Mouse (Mus musculus): ENCODE measurements at regions not wholly inside any gene's neighbourhood (a gene's known extent, or its start where the extent isn't known, plus 50 kb on each side); places are given as distances from the start of the nearest gene placed in this dataset.

- Histone ChIP-seq H3K9ac (ENCODE audit: low read length) (no peak overlapping the region), H3K36me3 (ENCODE audit: control insufficient read depth, insufficient read depth) (no peaks in the 10 kb centered on the region), H3K4me2 (ENCODE audit: low read depth, low read length) (no peak overlapping the region), H3K4me3 (ENCODE audit: low read length) (no peak overlapping the region), H3K9me3 (replicated peaks; ENCODE audit: control insufficient read depth, low read length) (no peaks in the 10 kb centered on the region), H3K27ac (ENCODE audit: low read length) (no peak overlapping the region), H3K4me1 (ENCODE audit: control insufficient read depth, insufficient read depth, low read length) (no peaks in the 10 kb centered on the region), H3K27me3 (ENCODE audit: control insufficient read depth, insufficient read depth, low read length) (no peaks in the 10 kb centered on the region)
- 43% methylated on average over 3 of the region's 3 CpGs for WGBS
- ATAC-seq (replicated peaks; ENCODE audit: extremely low read depth, insufficient read depth, low FRiP score) = no peak
Measured at GRCm38 (mm10) chr4:89082838-89083237, 54.1 kb upstream of the Mtap start.

GRCm38 (mm10) chr4:89078485-89078884, 58.4 kb upstream of the Mtap start:
- WGBS = 87% methylated on average over 9 of the region's 9 CpGs

GRCm38 (mm10) chr4:89074705-89075104, 62.2 kb upstream of the Mtap start:
- WGBS = 60% methylated on average over 4 of the region's 4 CpGs
- H3K9me3 ChIP-seq (replicated peaks; ENCODE audit: control insufficient read depth, low read length) = no peaks in the 10 kb centered on the region
- no peak for ATAC-seq (replicated peaks; ENCODE audit: extremely low read depth, insufficient read depth, low FRiP score)
- H3K4me3 ChIP-seq (ENCODE audit: low read length) = no peak overlapping the region
- H3K4me2 ChIP-seq (ENCODE audit: low read depth, low read length) = no peak overlapping the region
- no peak overlapping the region for H3K27ac ChIP-seq (ENCODE audit: low read length)
- no peaks in the 10 kb centered on the region for H3K27me3 ChIP-seq (ENCODE audit: control insufficient read depth, insufficient read depth, low read length)
- no peak overlapping the region for H3K9ac ChIP-seq (ENCODE audit: low read length)
- no peaks in the 10 kb centered on the region for H3K36me3 ChIP-seq (ENCODE audit: control insufficient read depth, insufficient read depth)
- no peaks in the 10 kb centered on the region for H3K4me1 ChIP-seq (ENCODE audit: control insufficient read depth, insufficient read depth, low read length)

More at GRCm38 (mm10) chr4:89078485-89078884, 58.4 kb upstream of the Mtap start:
- Histone ChIP-seq H3K4me2 (ENCODE audit: low read depth, low read length) (no peak overlapping the region), H3K9ac (ENCODE audit: low read length) (no peak overlapping the region), H3K4me3 (ENCODE audit: low read length) (no peak overlapping the region), H3K36me3 (ENCODE audit: control insufficient read depth, insufficient read depth) (no peaks in the 10 kb centered on the region), H3K27ac (ENCODE audit: low read length) (no peak overlapping the region), H3K4me1 (ENCODE audit: control insufficient read depth, insufficient read depth, low read length) (no peaks in the 10 kb centered on the region), H3K27me3 (ENCODE audit: control insufficient read depth, insufficient read depth, low read length) (no peaks in the 10 kb centered on the region), H3K9me3 (replicated peaks; ENCODE audit: control insufficient read depth, low read length) (no peaks in the 10 kb centered on the region)
- no peak for ATAC-seq (replicated peaks; ENCODE audit: extremely low read depth, insufficient read depth, low FRiP score)

- 65% methylated on average over 2 of the region's 2 CpGs for WGBS
- no peak overlapping the region for H3K9ac ChIP-seq (ENCODE audit: low read length)
- no peak overlapping the region for H3K4me2 ChIP-seq (ENCODE audit: low read depth, low read length)
- no peak overlapping the region for H3K27ac ChIP-seq (ENCODE audit: low read length)
- no peak for ATAC-seq (replicated peaks; ENCODE audit: extremely low read depth, insufficient read depth, low FRiP score)
- H3K36me3 ChIP-seq (ENCODE audit: control insufficient read depth, insufficient read depth) = no peaks in the 10 kb centered on the region
- H3K4me1 ChIP-seq (ENCODE audit: control insufficient read depth, insufficient read depth, low read length) = no peaks in the 10 kb centered on the region
- H3K4me3 ChIP-seq (ENCODE audit: low read length) = no peak overlapping the region
- no peaks in the 10 kb centered on the region for H3K9me3 ChIP-seq (replicated peaks; ENCODE audit: control insufficient read depth, low read length)
- H3K27me3 ChIP-seq (ENCODE audit: control insufficient read depth, insufficient read depth, low read length) = no peaks in the 10 kb centered on the region
Measured at GRCm38 (mm10) chr4:89070430-89070829, 66.5 kb upstream of the Mtap start.

- Histone ChIP-seq H3K27ac (ENCODE audit: low read length) (no peak overlapping the region), H3K4me2 (ENCODE audit: low read depth, low read length) (no peak overlapping the region), H3K9ac (ENCODE audit: low read length) (no peak overlapping the region), H3K4me3 (ENCODE audit: low read length) (no peak overlapping the region), H3K9me3 (replicated peaks; ENCODE audit: control insufficient read depth, low read length) (no peaks in the 10 kb centered on the region), H3K36me3 (ENCODE audit: control insufficient read depth, insufficient read depth) (no peaks in the 10 kb centered on the region), H3K4me1 (ENCODE audit: control insufficient read depth, insufficient read depth, low read length) (no peaks in the 10 kb centered on the region), H3K27me3 (ENCODE audit: control insufficient read depth, insufficient read depth, low read length) (no peaks in the 10 kb centered on the region)
- WGBS = 73% methylated on average over 7 of the region's 7 CpGs
- no peak for ATAC-seq (replicated peaks; ENCODE audit: extremely low read depth, insufficient read depth, low FRiP score)
Measured at GRCm38 (mm10) chr4:89064401-89064800, 72.5 kb upstream of the Mtap start.

- no peaks in the 10 kb centered on the region for H3K36me3 ChIP-seq (ENCODE audit: control insufficient read depth, insufficient read depth)
- no peaks in the 10 kb centered on the region for H3K4me1 ChIP-seq (ENCODE audit: control insufficient read depth, insufficient read depth, low read length)
- H3K4me3 ChIP-seq (ENCODE audit: low read length) = no peak overlapping the region
- no peak overlapping the region for H3K9ac ChIP-seq (ENCODE audit: low read length)
- no peak for ATAC-seq (replicated peaks; ENCODE audit: extremely low read depth, insufficient read depth, low FRiP score)
- H3K4me2 ChIP-seq (ENCODE audit: low read depth, low read length) = no peak overlapping the region
- 83% methylated on average over 1 of the region's 1 CpGs for WGBS
- no peaks in the 10 kb centered on the region for H3K9me3 ChIP-seq (replicated peaks; ENCODE audit: control insufficient read depth, low read length)
- no peak overlapping the region for H3K27ac ChIP-seq (ENCODE audit: low read length)
- H3K27me3 ChIP-seq (ENCODE audit: control insufficient read depth, insufficient read depth, low read length) = no peaks in the 10 kb centered on the region
Measured at GRCm38 (mm10) chr4:89062384-89062783, 74.5 kb upstream of the Mtap start.

- Histone ChIP-seq H3K36me3 (ENCODE audit: control insufficient read depth, insufficient read depth) (no peaks in the 10 kb centered on the region), H3K27me3 (ENCODE audit: control insufficient read depth, insufficient read depth, low read length) (no peaks in the 10 kb centered on the region), H3K4me3 (ENCODE audit: low read length) (no peak overlapping the region), H3K4me2 (ENCODE audit: low read depth, low read length) (no peak overlapping the region), H3K4me1 (ENCODE audit: control insufficient read depth, insufficient read depth, low read length) (no peaks in the 10 kb centered on the region), H3K27ac (ENCODE audit: low read length) (no peak overlapping the region), H3K9me3 (replicated peaks; ENCODE audit: control insufficient read depth, low read length) (no peaks in the 10 kb centered on the region), H3K9ac (ENCODE audit: low read length) (no peak overlapping the region)
- no peak for ATAC-seq (replicated peaks; ENCODE audit: extremely low read depth, insufficient read depth, low FRiP score)
- WGBS = 75% methylated on average over 4 of the region's 4 CpGs
Measured at GRCm38 (mm10) chr4:89061619-89062018, 75.3 kb upstream of the Mtap start.

- H3K27me3 ChIP-seq (ENCODE audit: control insufficient read depth, insufficient read depth, low read length) = no peaks in the 10 kb centered on the region
- no peak overlapping the region for H3K4me3 ChIP-seq (ENCODE audit: low read length)
- no peaks in the 10 kb centered on the region for H3K4me1 ChIP-seq (ENCODE audit: control insufficient read depth, insufficient read depth, low read length)
- H3K27ac ChIP-seq (ENCODE audit: low read length) = no peak overlapping the region
- H3K9ac ChIP-seq (ENCODE audit: low read length) = no peak overlapping the region
- H3K36me3 ChIP-seq (ENCODE audit: control insufficient read depth, insufficient read depth) = no peaks in the 10 kb centered on the region
- no peak overlapping the region for H3K4me2 ChIP-seq (ENCODE audit: low read depth, low read length)
- no peak for ATAC-seq (replicated peaks; ENCODE audit: extremely low read depth, insufficient read depth, low FRiP score)
- no peaks in the 10 kb centered on the region for H3K9me3 ChIP-seq (replicated peaks; ENCODE audit: control insufficient read depth, low read length)
Measured at GRCm38 (mm10) chr4:89057573-89057972, 79.3 kb upstream of the Mtap start.

GRCm38 (mm10) chr4:89057135-89057534, 79.8 kb upstream of the Mtap start:
- no peaks in the 10 kb centered on the region for H3K9me3 ChIP-seq (replicated peaks; ENCODE audit: control insufficient read depth, low read length)
- H3K4me1 ChIP-seq (ENCODE audit: control insufficient read depth, insufficient read depth, low read length) = no peaks in the 10 kb centered on the region
- no peaks in the 10 kb centered on the region for H3K27me3 ChIP-seq (ENCODE audit: control insufficient read depth, insufficient read depth, low read length)
- WGBS = 68% methylated on average over 1 of the region's 1 CpGs
- H3K27ac ChIP-seq (ENCODE audit: low read length) = no peak overlapping the region
- H3K4me3 ChIP-seq (ENCODE audit: low read length) = no peak overlapping the region
- no peaks in the 10 kb centered on the region for H3K36me3 ChIP-seq (ENCODE audit: control insufficient read depth, insufficient read depth)
- no peak overlapping the region for H3K9ac ChIP-seq (ENCODE audit: low read length)
- no peak overlapping the region for H3K4me2 ChIP-seq (ENCODE audit: low read depth, low read length)
- ATAC-seq (replicated peaks; ENCODE audit: extremely low read depth, insufficient read depth, low FRiP score) = no peak

- H3K27ac ChIP-seq (ENCODE audit: low read length) = no peak overlapping the region
- no peaks in the 10 kb centered on the region for H3K27me3 ChIP-seq (ENCODE audit: control insufficient read depth, insufficient read depth, low read length)
- no peak overlapping the region for H3K9ac ChIP-seq (ENCODE audit: low read length)
- no peak overlapping the region for H3K4me2 ChIP-seq (ENCODE audit: low read depth, low read length)
- 87% methylated on average over 3 of the region's 3 CpGs for WGBS
- no peaks in the 10 kb centered on the region for H3K9me3 ChIP-seq (replicated peaks; ENCODE audit: control insufficient read depth, low read length)
- no peak overlapping the region for H3K4me3 ChIP-seq (ENCODE audit: low read length)
- H3K36me3 ChIP-seq (ENCODE audit: control insufficient read depth, insufficient read depth) = no peaks in the 10 kb centered on the region
- no peak for ATAC-seq (replicated peaks; ENCODE audit: extremely low read depth, insufficient read depth, low FRiP score)
- no peaks in the 10 kb centered on the region for H3K4me1 ChIP-seq (ENCODE audit: control insufficient read depth, insufficient read depth, low read length)
Measured at GRCm38 (mm10) chr4:89055969-89056368, 81.0 kb upstream of the Mtap start.
